Mouse (Mus musculus) lung, postnatal 4 days (tissue): ENCODE data around the gene Duox1.
"Not testable (repeated sequence)": the region's sequence is repeated elsewhere in the genome, so short reads cannot be mapped to it uniquely, and the experiment has no call there.

Source experiments
- DNase-seq, 2 experiments: peaks; one replicate each; pipeline ENCODE4 v3.0.0; 2021

Gene Duox1

GRCm38 (mm10) chr2:122312722-122313417 lies 2.6 kb upstream of the Duox1 start:
- peak; percentile 54 to 64 for DNase-seq

DNA sequence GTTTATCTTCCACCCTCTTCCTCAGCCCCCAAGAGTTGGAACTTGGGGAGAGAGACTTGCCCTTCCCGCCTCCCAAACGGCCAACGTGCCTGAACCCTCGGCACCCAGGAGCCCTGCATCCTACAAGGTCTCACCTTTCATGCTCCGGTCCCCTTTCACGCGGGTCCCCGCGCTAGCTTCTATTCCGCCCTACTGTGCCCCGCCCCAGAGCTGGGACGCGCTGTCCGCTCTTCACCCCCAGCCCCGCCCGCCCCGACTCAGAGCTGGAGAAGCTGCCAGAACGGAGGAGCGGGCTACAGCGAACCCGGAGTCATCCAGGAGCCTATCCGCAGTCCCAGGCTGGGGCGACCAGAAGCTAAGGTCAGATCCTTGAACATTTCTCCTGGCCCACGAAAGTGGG lies 1.9 kb upstream of the Duox1 start, which contains the start of gene Duoxa1:
Gene Duoxa1, minus strand, starts transcription at position 195 of the 400 bp plus-strand sequence.
- DNase-seq, result no peak

DNA sequence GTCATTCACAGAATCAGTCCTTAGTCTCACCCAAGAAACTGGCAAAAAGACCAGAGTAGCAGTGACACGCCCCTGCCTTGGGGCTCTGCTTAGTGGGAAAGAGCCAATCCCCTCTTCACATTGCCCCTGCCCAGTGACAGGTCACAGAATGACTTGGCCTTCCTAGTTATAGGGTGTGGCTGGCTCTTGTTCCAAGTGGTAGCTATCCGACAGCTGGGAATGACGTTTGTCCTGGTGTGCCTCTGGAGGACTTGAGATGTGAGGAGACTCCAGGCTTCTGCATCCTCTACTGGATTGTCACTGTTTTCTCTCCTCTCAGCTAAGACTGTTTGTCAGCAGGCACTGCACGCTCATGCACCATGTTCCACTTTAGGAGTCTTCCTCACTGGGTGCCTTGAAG lies 1.9 kb downstream of the Duox1 start:
- DNase-seq, result no peak

- DNase-seq, result no peak
Observed at GRCm38 (mm10) chr2:122323960-122324359, 8.5 kb downstream of the Duox1 start.

DNA sequence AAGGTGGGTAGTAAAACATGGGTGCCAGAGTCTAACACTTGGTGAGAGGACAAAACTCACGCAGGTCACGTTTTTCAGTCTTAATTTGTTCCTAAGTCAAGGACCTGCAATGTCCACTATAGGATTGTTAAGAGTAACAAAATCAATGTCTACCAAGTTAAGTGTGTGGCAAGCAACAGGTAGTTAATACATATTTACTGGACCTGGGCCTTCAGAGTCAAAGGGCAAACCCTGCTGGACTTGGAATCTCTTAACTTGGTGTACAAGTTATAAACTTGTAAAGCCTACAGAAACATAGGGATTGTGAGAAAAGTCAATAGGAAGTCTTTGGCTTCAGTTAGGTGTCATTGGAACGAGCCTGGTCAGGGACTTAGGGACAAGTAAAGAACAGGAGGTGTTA lies 9.1 kb downstream of the Duox1 start:
- DNase-seq, result no peak

DNA sequence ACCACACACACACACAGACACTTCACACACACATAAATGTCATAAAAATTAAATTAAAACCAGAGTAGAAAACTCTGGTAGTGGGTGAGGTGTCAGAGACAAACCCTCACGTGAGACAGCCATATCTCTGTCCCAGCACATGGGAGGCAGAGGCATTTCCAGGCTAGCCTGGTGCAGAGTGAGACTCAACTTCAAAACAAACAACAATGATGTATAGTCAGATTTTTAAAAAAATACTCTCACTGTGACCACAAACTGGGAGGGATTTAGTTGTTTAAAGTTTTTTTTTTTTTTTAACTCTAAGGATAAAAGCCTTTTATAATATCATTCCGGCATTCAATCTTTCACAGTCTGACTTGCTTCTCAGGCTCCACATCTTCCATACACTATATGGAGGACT lies 9.9 kb downstream of the Duox1 start:
- DNase-seq, result no peak

- DNase-seq, result no peak
Observed at GRCm38 (mm10) chr2:122327986-122328385, 12.5 kb downstream of the Duox1 start.

DNA sequence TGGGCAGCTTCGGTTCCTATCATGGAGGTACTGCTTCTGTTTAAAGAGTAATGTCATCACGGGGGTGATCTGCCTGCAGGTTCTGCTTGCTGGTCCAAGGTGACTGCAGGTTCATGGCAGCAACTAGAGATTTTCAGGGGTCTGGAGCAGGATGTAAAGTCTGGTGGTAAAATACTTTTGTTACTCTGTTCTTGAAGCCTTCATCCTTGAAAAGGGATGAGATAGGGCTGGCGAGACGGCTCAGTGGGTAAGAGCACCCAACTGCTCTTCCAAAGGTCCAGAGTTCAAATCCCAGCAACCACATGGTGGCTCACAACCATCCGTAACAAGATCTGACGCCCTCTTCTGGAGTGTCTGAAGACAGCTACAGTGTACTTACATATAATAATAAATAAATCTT lies 14.8 kb downstream of the Duox1 start:
- not testable (repeated sequence) for DNase-seq

DNA sequence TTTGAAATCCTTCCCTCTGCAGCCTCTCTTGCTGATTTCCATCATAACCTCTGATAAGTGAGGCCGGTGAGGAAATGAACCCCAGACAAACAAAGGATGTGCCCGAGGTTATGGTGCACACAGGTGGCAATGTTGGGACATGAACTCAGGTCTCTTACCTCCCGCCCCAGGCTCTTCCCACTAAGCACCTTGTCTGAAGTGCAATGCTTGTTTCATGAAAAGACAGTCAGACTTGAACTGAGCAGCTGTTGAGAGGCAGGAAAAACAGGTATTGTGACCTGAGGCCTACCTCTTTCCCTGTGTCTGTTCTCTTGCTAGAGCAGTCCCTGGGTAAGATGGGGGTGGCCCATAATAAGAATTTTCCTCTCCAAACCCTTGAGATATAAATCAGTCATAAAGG lies 16.8 kb downstream of the Duox1 start:
- no peak for DNase-seq

GRCm38 (mm10) chr2:122334170-122334569 lies 18.7 kb downstream of the Duox1 start:
- peak in 1 of 2 experiments; percentile 39 for DNase-seq

GRCm38 (mm10) chr2:122337291-122337690 lies 21.8 kb downstream of the Duox1 start:
- DNase-seq, result no peak

- DNase-seq, result no peak
Observed at GRCm38 (mm10) chr2:122345106-122345893, 29.8 kb downstream of the Duox1 start.

GRCm38 (mm10) chr2:122346164-122346563 lies 30.7 kb downstream of the Duox1 start:
- not testable (repeated sequence) for DNase-seq

DNA sequence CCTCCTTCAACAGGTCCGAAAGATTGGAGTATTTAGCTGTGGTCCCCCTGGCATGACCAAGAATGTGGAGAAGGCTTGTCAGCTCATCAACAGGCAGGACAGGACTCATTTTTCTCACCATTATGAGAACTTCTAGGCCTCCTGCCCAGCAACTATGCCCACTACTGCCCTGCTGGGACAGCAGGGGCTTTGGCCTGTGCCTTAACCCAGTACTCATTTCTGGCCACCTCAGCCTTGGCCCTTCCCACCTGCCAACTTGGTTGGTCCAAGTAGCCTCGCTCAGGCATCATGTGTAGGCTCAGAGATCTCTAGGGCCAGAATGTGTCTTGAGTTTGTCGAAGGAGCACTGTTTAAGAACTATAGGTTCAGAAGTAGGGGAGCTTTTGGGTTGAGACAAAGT lies 31.8 kb downstream of the Duox1 start:
- no peak for DNase-seq

DNA sequence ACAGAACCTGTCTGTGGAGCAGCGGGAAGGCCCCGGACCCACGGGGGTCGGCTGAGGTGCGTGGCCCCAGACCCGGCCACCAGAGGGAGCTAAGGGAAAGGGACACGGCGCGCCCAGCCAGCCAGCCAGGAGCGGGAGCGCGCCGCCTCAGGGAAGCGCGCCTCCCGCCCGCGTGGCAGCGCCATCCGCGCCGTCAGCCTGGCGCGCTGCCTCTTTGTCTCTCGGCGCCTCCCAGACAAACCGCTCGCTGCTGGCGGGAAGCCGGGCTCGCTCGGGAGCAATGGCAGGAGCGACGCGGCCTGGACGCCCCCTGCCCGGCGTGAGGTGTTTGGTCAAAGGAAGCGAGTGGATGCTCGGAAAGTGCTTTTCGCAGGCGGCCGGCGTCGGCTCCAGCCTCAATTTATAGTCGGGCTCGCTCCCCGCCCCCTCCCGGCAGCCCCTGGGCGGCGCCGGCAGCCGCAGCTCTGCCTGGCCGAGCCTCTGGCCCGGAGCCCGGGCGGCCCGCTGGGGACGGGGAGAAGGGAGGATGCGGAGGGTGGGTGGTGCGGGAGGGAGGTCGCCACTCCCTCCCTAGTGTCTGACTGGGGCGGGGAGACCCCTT lies 33.2 kb downstream of the Duox1 start:
- peak; percentile 90 to 94 for DNase-seq

GRCm38 (mm10) chr2:122349136-122349785 lies 33.8 kb downstream of the Duox1 start:
- DNase-seq, result no peak

DNA sequence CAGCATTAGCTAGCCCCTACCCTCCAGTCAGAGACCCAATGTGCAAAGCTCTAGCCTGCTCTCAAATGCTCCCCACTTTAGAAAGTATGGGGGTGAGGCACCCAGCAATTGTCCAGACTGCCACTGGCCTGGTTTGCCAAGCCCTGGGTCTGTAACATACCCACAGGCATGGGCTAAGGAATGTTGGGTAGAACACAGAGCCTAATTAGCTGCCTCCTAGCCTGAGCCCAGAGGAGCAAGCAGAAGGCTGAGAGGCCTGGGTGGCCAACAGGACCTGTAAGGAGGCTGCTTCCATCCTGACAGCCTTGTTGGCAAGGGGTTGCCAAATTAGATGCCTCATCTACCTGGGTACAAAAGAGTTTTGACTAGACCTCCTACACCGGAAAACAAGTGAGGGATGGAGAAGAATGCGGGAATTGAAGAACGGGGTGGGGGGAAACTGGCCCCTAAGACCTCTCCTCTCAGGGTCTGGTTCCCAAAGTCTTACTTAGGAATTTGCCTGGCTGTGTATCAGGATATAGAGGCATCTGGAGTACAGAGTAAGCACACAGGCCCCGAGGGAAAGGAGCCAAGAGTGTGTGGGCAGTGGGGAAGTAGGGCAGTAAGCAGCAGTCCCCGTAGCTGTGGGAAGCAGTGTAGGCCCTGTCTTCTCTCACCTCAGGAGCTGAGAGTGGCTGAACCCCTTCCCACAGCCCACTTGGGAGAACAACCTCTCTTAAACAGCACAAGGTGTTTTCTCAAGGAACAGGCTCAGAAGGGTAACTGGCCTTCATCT lies 35.9 kb downstream of the Duox1 start:
- no peak for DNase-seq

- DNase-seq, result peak; percentile 32 to 53
Observed at GRCm38 (mm10) chr2:122351931-122352329, 36.5 kb downstream of the Duox1 start.

DNA sequence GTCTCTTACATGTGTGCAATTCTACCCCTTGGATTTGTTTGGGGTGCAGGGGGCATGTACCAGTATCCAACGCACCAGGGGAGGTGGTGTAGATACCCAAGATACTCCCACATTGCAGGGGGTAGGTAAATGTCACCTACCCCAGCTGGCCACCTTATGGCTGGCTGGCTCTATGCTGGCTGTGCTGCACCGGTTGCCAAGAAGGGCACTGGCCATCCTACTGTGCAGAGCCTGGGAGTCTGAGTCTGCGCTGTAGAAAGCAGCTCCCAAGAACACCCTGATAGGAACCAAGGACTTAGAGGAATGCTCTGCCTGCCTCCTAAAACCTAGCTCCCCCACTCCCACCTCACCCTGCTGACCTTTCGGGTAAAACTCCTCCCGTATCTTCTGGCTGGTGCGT lies 37.5 kb downstream of the Duox1 start:
- DNase-seq, result no peak

DNA sequence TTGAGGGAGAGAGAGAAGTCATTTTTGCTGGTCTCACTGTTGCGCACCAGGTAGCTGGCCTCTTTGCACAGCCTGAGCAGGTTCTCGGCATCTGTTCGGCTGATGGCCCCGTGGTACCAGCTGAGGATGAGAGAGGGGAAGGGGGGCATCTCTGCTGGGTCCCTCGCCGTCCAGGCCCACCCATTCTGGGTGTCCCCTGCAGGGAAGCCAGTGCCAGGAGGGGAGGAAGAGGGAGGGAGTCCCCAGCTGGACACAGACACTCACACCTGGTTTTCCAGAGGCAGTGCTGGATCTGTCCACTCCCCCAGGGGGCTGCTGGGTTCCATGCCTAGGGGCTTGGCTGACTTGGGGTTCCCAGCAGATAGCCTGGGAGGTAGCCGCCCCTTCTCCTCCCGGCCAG lies 38.3 kb downstream of the Duox1 start:
- no peak for DNase-seq

DNA sequence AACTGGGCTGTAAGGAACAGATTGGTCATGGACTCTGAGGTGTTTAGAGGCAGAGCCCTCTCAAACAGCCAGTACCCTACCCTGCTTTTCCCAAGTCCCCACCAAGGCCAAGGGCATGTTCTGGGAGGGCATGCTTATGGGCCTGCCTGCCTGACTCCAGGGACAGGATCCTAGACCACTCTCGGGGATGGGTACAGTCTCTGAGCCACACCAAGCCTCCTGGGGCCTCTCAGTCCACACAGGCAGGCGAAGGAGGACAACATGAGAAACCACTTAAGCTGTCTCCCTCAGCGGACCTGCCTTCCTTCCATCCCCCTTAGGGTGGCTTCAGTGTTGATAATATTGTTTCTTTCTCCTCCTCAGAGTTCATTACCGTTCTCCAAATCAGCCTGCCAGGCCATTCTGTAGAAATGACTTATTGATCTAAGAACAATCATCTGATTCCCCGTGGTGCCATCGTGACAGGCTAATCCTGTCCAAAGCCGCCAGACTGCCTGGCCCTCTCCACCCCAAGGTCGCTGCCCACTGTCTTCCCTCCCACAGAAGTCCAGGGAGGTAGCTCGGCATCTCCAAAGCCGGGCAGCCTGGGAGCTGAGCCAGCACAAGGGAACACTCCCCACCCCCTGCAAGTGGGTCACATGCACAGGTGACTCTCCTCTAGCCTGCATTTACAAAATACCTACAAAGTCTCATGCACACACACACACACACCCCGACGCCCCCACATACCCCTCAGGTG lies 38.9 kb downstream of the Duox1 start:
- no peak for DNase-seq

GRCm38 (mm10) chr2:122355389-122355788 lies 39.9 kb downstream of the Duox1 start:
- DNase-seq, result no peak
